Mouse (Mus musculus) small intestine, adult 2 months (tissue): ENCODE measurements around the gene Nlrp9b.
"Not testable (repeated sequence)": the region's sequence is repeated elsewhere in the genome, so short reads cannot be mapped to it uniquely, and the experiment has no call there.

Source experiments
- CTCF ChIP-seq: fragments of 200-500 bp; IDR thresholded peaks from 2 replicates; pipeline ENCODE4 v1.5.1; 2012; ENCODE audit warnings: low read depth, mild to moderate bottlenecking, control low read depth, inconsistent platforms, low read length, moderate library complexity, mixed read lengths; ENCODE audit not compliant: insufficient replicate concordance, insufficient read length; ENCODE audit errors: extremely low read depth
- POLR2A ChIP-seq: fragments of 200-500 bp; IDR thresholded peaks from 2 replicates; pipeline ENCODE4 v1.6.1; 2012; ENCODE audit warnings: low read depth, mild to moderate bottlenecking, control low read depth, inconsistent platforms, low read length, moderate library complexity

DNA sequence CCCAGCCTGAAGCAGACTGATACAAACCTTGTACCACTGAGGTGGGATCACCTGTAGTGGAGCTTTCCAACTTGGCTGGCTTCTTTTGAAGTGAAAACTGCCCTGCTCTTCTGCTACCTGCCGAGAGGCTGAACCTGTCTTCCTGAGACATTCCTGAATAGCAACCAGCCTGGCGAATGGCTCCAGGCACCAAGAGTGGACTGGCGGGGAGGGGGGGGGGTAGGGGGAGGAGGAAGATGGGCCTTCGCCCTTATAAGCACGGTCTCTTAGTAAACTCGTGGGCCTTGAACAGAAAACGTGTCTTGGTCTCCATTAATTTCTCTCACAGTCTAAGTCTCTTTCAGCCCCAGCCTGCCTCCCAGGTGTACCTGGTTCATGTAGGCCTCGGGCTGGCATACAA is at the start of gene Nlrp9b:
- TF ChIP-seq CTCF, POLR2A: not testable (repeated sequence)
